Mouse (Mus musculus): ENCODE measurements at regions not wholly inside any gene's neighbourhood (a gene's known extent, or its start where the extent isn't known, plus 50 kb on each side); places are given as distances from the start of the nearest gene placed in this dataset.

- H3K4me1 ChIP-seq (replicated peaks; ENCODE audit: control insufficient read depth, insufficient read depth, low read length) = no peaks in the 10 kb centered on the region
- no peak for DNase-seq (ENCODE audit: low spot score)
- WGBS = 92% methylated on average over 3 of the region's 3 CpGs
- no peak overlapping the region for H3K4me2 ChIP-seq (replicated peaks; ENCODE audit: low read depth, low read length)
- H3K27ac ChIP-seq (ENCODE audit: low read depth, low read length) = no peak overlapping the region
- no peak for ATAC-seq (ENCODE audit: low FRiP score)
- H3K36me3 ChIP-seq (ENCODE audit: control insufficient read depth, insufficient read depth, low read length) = no peaks in the 10 kb centered on the region
- no peak overlapping the region for H3K9ac ChIP-seq (ENCODE audit: low read depth, low read length)
- H3K27me3 ChIP-seq (ENCODE audit: control insufficient read depth, insufficient read depth, low read length) = no peaks in the 10 kb centered on the region
- H3K4me3 ChIP-seq (ENCODE audit: low read depth, low read length) = no peak overlapping the region
- no peaks in the 10 kb centered on the region for H3K9me3 ChIP-seq (ENCODE audit: control insufficient read depth, low read length)
These were observed 701.6 kb upstream of the Adgra3 start for GRCm38 (mm10) chr5:50760386-50760785.

GRCm38 (mm10) chr5:50752766-50753165 lies 694.0 kb upstream of the Adgra3 start:
- no peaks in the 10 kb centered on the region for H3K4me1 ChIP-seq (replicated peaks; ENCODE audit: control insufficient read depth, insufficient read depth, low read length)
- ATAC-seq (ENCODE audit: low FRiP score) (peak; percentile 14; the same call in 1 of the 2 replicates), DNase-seq (ENCODE audit: low spot score) (peak; percentile 64)
- no peaks in the 10 kb centered on the region for H3K27me3 ChIP-seq (ENCODE audit: control insufficient read depth, insufficient read depth, low read length)
- H3K4me2 ChIP-seq (replicated peaks; ENCODE audit: low read depth, low read length) = no peak overlapping the region
- H3K27ac ChIP-seq (ENCODE audit: low read depth, low read length) = no peak overlapping the region
- H3K9ac ChIP-seq (ENCODE audit: low read depth, low read length) = no peak overlapping the region
- 79% methylated on average over 1 of the region's 1 CpGs for WGBS
- no peaks in the 10 kb centered on the region for H3K36me3 ChIP-seq (ENCODE audit: control insufficient read depth, insufficient read depth, low read length)
- H3K9me3 ChIP-seq (ENCODE audit: control insufficient read depth, low read length) = no peaks in the 10 kb centered on the region
- no peak overlapping the region for H3K4me3 ChIP-seq (ENCODE audit: low read depth, low read length)

- no peak overlapping the region for H3K4me3 ChIP-seq (ENCODE audit: low read depth, low read length)
- no peak for ATAC-seq (ENCODE audit: low FRiP score)
- H3K9me3 ChIP-seq (ENCODE audit: control insufficient read depth, low read length) = no peaks in the 10 kb centered on the region
- H3K4me1 ChIP-seq (replicated peaks; ENCODE audit: control insufficient read depth, insufficient read depth, low read length) = no peaks in the 10 kb centered on the region
- no peak overlapping the region for H3K27ac ChIP-seq (ENCODE audit: low read depth, low read length)
- no peaks in the 10 kb centered on the region for H3K27me3 ChIP-seq (ENCODE audit: control insufficient read depth, insufficient read depth, low read length)
- no peak overlapping the region for H3K9ac ChIP-seq (ENCODE audit: low read depth, low read length)
- no peak overlapping the region for H3K4me2 ChIP-seq (replicated peaks; ENCODE audit: low read depth, low read length)
- 61% methylated on average over 3 of the region's 3 CpGs for WGBS
- H3K36me3 ChIP-seq (ENCODE audit: control insufficient read depth, insufficient read depth, low read length) = no peaks in the 10 kb centered on the region
- DNase-seq (ENCODE audit: low spot score) = no peak
These were observed 692.6 kb upstream of the Adgra3 start for GRCm38 (mm10) chr5:50751358-50751757.

GRCm38 (mm10) chr5:50743030-50743429 lies 684.2 kb upstream of the Adgra3 start:
- 81% methylated on average over 5 of the region's 5 CpGs for WGBS
- Histone ChIP-seq H3K36me3 (ENCODE audit: control insufficient read depth, insufficient read depth, low read length) (no peaks in the 10 kb centered on the region), H3K9ac (ENCODE audit: low read depth, low read length) (no peak overlapping the region), H3K4me1 (replicated peaks; ENCODE audit: control insufficient read depth, insufficient read depth, low read length) (no peaks in the 10 kb centered on the region), H3K9me3 (ENCODE audit: control insufficient read depth, low read length) (no peaks in the 10 kb centered on the region), H3K27ac (ENCODE audit: low read depth, low read length) (no peak overlapping the region), H3K4me3 (ENCODE audit: low read depth, low read length) (no peak overlapping the region), H3K4me2 (replicated peaks; ENCODE audit: low read depth, low read length) (no peak overlapping the region), H3K27me3 (ENCODE audit: control insufficient read depth, insufficient read depth, low read length) (no peaks in the 10 kb centered on the region)
- ATAC-seq (ENCODE audit: low FRiP score) = no peak
- no peak for DNase-seq (ENCODE audit: low spot score)

GRCm38 (mm10) chr5:50733711-50734110 lies 674.9 kb upstream of the Adgra3 start:
- Histone ChIP-seq H3K4me3 (ENCODE audit: low read depth, low read length) (no peak overlapping the region), H3K27ac (ENCODE audit: low read depth, low read length) (no peak overlapping the region), H3K9ac (ENCODE audit: low read depth, low read length) (no peak overlapping the region), H3K36me3 (ENCODE audit: control insufficient read depth, insufficient read depth, low read length) (no peaks in the 10 kb centered on the region), H3K9me3 (ENCODE audit: control insufficient read depth, low read length) (no peaks in the 10 kb centered on the region), H3K4me2 (replicated peaks; ENCODE audit: low read depth, low read length) (no peak overlapping the region), H3K4me1 (replicated peaks; ENCODE audit: control insufficient read depth, insufficient read depth, low read length) (no peaks in the 10 kb centered on the region), H3K27me3 (ENCODE audit: control insufficient read depth, insufficient read depth, low read length) (no peaks in the 10 kb centered on the region)
- 85% methylated on average over 3 of the region's 3 CpGs for WGBS
- ATAC-seq (ENCODE audit: low FRiP score) = no peak
- DNase-seq (ENCODE audit: low spot score) = no peak

- ATAC-seq (ENCODE audit: low FRiP score) = no peak
- Histone ChIP-seq H3K9ac (ENCODE audit: low read depth, low read length) (no peak overlapping the region), H3K4me3 (ENCODE audit: low read depth, low read length) (no peak overlapping the region), H3K36me3 (ENCODE audit: control insufficient read depth, insufficient read depth, low read length) (no peaks in the 10 kb centered on the region), H3K9me3 (ENCODE audit: control insufficient read depth, low read length) (no peaks in the 10 kb centered on the region), H3K4me1 (replicated peaks; ENCODE audit: control insufficient read depth, insufficient read depth, low read length) (no peaks in the 10 kb centered on the region), H3K4me2 (replicated peaks; ENCODE audit: low read depth, low read length) (no peak overlapping the region), H3K27ac (ENCODE audit: low read depth, low read length) (no peak overlapping the region), H3K27me3 (ENCODE audit: control insufficient read depth, insufficient read depth, low read length) (no peaks in the 10 kb centered on the region)
- 69% methylated on average over 1 of the region's 1 CpGs for WGBS
- DNase-seq (ENCODE audit: low spot score) = no peak
These were observed 669.7 kb upstream of the Adgra3 start for GRCm38 (mm10) chr5:50728337-50729003.

- no peaks in the 10 kb centered on the region for H3K27me3 ChIP-seq (ENCODE audit: control insufficient read depth, insufficient read depth, low read length)
- ATAC-seq (ENCODE audit: low FRiP score) = no peak
- no peak overlapping the region for H3K4me3 ChIP-seq (ENCODE audit: low read depth, low read length)
- H3K4me2 ChIP-seq (replicated peaks; ENCODE audit: low read depth, low read length) = no peak overlapping the region
- no peaks in the 10 kb centered on the region for H3K36me3 ChIP-seq (ENCODE audit: control insufficient read depth, insufficient read depth, low read length)
- H3K27ac ChIP-seq (ENCODE audit: low read depth, low read length) = no peak overlapping the region
- H3K4me1 ChIP-seq (replicated peaks; ENCODE audit: control insufficient read depth, insufficient read depth, low read length) = no peaks in the 10 kb centered on the region
- 75% methylated on average over 2 of the region's 2 CpGs for WGBS
- H3K9ac ChIP-seq (ENCODE audit: low read depth, low read length) = no peak overlapping the region
- DNase-seq (ENCODE audit: low spot score) = no peak
- no peaks in the 10 kb centered on the region for H3K9me3 ChIP-seq (ENCODE audit: control insufficient read depth, low read length)
These were observed 648.3 kb upstream of the Adgra3 start for GRCm38 (mm10) chr5:50706945-50707663.

GRCm38 (mm10) chr5:50698084-50698483 lies 639.3 kb upstream of the Adgra3 start:
- DNase-seq (ENCODE audit: low spot score) = peak; percentile 47
- Histone ChIP-seq H3K9ac (ENCODE audit: low read depth, low read length) (no peak overlapping the region), H3K4me2 (replicated peaks; ENCODE audit: low read depth, low read length) (no peak overlapping the region), H3K36me3 (ENCODE audit: control insufficient read depth, insufficient read depth, low read length) (no peaks in the 10 kb centered on the region), H3K27me3 (ENCODE audit: control insufficient read depth, insufficient read depth, low read length) (no peaks in the 10 kb centered on the region), H3K27ac (ENCODE audit: low read depth, low read length) (no peak overlapping the region), H3K4me1 (replicated peaks; ENCODE audit: control insufficient read depth, insufficient read depth, low read length) (no peaks in the 10 kb centered on the region), H3K4me3 (ENCODE audit: low read depth, low read length) (no peak overlapping the region), H3K9me3 (ENCODE audit: control insufficient read depth, low read length) (no peaks in the 10 kb centered on the region)
- peak; percentile 80 for ATAC-seq (ENCODE audit: low FRiP score)
- 8% methylated on average over 2 of the region's 2 CpGs for WGBS

- no peak overlapping the region for H3K27ac ChIP-seq (ENCODE audit: low read depth, low read length)
- DNase-seq (ENCODE audit: low spot score) = peak; percentile 30
- H3K4me2 ChIP-seq (replicated peaks; ENCODE audit: low read depth, low read length) = no peak overlapping the region
- no peaks in the 10 kb centered on the region for H3K36me3 ChIP-seq (ENCODE audit: control insufficient read depth, insufficient read depth, low read length)
- H3K4me3 ChIP-seq (ENCODE audit: low read depth, low read length) = no peak overlapping the region
- WGBS = 36% methylated on average over 8 of the region's 8 CpGs
- peak; percentile 73 for ATAC-seq (ENCODE audit: low FRiP score)
- no peaks in the 10 kb centered on the region for H3K9me3 ChIP-seq (ENCODE audit: control insufficient read depth, low read length)
- H3K27me3 ChIP-seq (ENCODE audit: control insufficient read depth, insufficient read depth, low read length) = no peaks in the 10 kb centered on the region
- H3K9ac ChIP-seq (ENCODE audit: low read depth, low read length) = no peak overlapping the region
- no peaks in the 10 kb centered on the region for H3K4me1 ChIP-seq (replicated peaks; ENCODE audit: control insufficient read depth, insufficient read depth, low read length)
These were observed 638.8 kb upstream of the Adgra3 start for GRCm38 (mm10) chr5:50697588-50697987.
